Mouse (Mus musculus): ENCODE measurements around the gene Tatdn2. TPM values are rescaled to one million over a fixed set of nuclear protein-coding genes. Genes with fewer than 3 reads are reported as not detected.
"Not testable (repeated sequence)": the region's sequence is repeated elsewhere in the genome, so short reads cannot be mapped to it uniquely, and the experiment has no call there.

Gene Tatdn2
- total RNA-seq, 2 experiments from 2014 or later = 54.4 to 60.9 TPM

DNA sequence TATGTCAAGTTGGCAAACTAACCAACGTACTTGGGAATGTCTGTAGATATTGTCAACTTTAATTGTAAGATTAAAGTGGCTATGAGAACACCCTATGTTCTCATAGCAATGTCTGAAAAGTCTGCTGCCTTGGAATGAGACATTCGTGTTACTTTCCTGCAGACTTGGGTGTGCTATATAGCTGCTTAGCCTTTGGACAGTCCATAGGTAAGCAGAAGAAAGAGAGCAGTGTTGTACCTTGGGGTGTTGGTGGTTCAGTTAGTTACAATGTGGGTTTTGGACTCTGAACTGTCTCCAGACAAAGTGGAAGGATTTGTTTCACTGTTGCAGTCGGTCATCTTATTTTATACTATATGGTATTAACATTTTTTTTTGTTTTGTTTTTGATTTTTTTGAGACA, 15.9 kb downstream of the Tatdn2 start:
- no peak for DNase-seq (ENCODE audit: low spot score in 2 of 2)

DNA sequence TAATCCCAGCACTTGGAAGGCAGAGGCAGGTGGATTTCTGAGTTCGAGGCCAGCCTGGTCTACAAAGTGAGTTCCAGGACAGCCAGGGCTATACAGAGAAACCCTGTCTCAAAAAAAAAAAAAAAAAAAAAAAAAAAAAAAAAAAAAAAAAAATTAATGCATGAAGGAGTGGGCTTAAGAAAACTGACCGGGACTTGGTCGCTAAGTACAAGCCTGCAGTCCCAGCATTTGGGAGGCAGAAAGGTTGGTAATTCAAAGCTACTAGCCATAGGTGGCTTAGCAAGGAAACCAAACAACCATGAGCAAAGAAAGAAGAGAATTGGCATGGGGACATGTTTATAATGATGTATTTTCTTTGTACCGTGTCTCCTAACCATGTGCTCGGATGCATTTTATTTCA, 16.5 kb downstream of the Tatdn2 start:
- not testable (repeated sequence) for DNase-seq (ENCODE audit: low spot score in 2 of 2)

DNA sequence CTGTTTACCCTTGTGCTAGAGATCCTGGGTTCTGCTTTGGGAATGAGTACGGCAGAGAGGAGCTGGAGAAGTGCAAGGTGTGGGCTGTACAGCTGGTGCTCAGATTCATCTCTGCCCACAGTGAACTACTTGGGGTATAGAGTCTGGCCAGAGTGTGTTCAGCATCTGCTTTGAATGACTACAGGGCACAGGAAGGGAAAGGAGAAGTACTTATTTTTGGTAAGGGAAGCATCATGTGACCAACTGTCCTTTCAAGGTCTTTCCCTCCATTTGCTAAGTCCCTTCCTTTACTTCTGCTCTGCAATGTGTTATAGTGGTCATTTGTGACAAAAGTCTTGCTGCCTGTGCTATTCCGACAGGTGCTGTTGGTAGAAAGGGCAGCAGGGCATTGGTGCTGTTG, 17.4 kb downstream of the Tatdn2 start:
- DNase-seq (ENCODE audit: low spot score in 2 of 2) = no peak

DNA sequence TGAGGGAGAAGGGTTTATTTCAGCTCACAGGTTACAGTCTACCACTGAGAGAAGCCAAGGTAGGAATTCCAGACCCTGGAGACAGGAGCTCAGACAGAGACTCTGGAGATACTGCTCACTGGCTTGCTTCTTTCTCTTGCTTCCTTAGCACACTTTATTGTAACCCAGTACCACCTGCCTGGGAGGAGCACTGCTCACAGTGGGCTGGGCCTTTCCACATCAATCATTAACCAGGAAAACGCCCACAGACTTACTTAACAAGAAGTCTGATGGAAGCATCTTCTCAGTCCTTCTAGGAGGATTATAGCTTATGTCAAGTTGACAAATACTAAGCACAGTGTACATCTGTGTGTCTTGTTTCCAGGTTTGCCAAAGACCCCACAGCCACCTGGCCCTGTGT, 17.9 kb downstream of the Tatdn2 start:
- no peak for DNase-seq (ENCODE audit: low spot score in 2 of 2)

DNA sequence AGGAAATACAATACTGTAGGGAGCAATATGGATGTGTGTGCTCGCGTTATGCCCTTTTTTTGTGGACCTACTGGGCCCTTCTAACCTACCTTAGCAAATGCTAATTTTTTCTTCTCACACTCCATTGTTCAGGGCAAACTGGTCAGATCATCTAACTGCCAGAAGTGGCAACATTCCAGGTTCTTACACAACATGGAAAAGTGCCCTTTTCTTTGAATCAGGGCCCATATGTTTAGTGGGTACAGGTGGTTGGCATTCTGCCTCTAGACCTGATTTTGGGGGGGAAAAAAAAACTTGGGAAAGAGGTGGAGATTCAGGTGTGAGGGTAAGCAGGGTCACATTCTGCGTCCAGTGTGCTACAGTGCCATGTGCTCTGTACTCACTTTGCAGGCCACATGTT, 20.7 kb downstream of the Tatdn2 start:
- DNase-seq (ENCODE audit: low spot score in 2 of 2) = no peak

DNA sequence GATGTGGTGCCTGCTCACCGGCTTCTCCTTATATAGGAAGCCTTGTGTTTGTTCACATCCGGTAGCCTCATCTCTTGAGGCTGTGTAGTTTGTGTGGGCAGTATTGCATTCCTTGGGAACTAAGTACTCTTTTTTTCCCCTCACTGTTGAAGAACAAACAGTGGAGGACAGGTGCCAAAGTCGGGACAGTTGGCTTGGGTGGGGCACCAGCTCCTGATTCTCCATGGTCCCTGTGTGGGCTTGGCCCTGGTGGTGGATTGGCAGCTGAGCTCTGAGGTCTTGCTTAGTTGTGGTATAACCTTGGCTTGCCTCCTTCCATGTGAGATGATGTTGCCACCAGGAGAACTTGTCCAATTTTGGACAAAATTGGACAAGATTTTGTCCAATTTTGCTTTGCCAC, 23.0 kb downstream of the Tatdn2 start, which contains the start of gene Ghrl:
Gene Ghrl, minus strand, starts transcription at position 3 of the 400 bp plus-strand sequence.
- DNase-seq (ENCODE audit: low spot score in 2 of 2) = no peak

DNA sequence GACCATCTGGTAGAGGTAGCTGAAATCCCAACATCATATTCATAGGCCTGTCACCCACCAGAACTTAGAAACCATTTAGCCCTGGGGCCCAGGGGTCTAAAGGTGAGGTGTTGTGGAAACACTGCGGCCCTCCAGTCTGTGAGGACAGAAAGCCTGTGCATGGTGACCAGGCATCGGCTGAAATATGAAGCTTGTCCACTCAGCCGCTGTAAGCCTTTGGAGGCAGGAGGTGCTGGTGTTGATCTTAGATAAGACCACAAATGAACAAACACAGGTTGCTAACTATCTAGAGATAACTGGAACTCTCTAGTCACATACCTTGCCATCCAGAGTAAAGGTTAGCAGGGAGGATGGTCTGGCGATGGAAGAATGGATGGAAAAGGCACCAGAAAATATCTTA, 24.2 kb downstream of the Tatdn2 start:
- no peak for DNase-seq (ENCODE audit: low spot score in 2 of 2)

DNA sequence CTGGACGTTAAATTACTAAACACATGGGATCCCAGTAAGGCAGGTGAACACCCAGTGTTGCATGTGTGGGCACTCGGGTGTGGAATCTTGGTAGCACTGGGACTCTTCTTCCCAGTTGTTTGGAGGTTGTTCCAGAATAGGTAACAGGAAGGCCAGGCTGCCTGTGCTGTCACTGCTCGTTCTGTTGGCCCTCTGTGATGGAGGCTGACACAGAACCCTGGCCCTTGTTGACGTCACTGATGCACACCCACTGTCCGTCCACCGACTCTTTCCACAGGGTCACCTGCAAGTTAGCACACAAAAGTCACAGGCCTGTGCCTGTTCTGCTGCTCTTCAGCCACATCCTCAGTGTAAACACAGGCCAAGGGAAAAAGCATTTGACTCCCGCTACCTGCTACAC, 31.3 kb downstream of the Tatdn2 start:
- no peak for DNase-seq (ENCODE audit: low spot score in 2 of 2)

DNA sequence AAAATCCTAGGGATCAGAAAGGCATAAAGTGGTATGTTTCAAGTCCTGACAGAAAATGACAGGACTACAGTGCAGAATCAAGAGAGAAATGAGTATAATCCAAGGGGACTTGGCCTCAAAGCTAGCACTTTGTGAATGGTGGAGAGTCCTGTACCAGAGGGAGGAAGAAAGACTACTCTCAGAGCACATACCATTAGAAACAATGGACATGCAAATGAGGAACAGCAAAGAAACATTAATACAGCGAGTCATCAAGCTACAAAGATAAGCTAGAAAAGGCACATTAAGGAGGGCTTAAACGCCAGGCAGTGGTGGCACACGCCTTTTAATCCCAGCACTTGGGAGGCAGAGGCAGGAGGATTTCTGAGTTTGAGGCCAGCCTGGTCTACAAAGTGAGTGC, 34.4 kb downstream of the Tatdn2 start:
- no peak for DNase-seq (ENCODE audit: low spot score in 2 of 2)

DNA sequence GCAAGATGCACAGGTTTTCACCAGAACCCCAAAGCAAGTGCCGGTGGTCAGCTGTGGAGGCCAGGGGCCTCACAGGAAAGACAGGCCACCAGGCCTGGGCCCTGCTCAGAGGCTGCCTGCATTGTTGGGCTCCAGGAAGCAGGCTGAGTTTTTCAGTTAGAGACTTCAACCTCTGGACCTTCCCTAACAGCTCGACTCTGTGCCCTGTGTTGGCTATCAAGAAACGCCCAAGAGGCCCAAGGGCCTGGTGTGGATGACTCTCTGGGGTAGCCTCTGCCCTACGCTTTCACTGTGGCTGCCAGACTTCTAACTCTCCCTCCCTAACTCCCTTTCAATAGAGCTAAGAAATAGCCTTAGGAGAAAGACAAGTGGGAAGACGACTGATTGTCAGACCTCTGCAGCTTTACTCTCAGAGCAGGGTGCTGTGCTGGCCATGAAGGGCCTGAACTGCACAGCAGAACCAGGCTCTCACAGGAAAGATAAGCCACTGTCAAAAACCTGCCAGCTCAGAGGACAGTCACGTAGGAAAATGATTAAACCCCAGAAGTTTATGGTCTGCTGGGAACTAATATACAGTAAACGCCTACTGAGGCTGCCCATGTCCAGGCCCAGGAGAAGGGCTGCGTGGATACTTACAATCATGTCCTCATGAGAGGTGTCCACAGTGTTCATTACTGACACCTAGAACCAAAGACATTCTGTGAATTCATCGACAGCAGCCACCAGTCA, 40.6 kb downstream of the Tatdn2 start:
- no peak for DNase-seq (ENCODE audit: low spot score in 2 of 2)

DNA sequence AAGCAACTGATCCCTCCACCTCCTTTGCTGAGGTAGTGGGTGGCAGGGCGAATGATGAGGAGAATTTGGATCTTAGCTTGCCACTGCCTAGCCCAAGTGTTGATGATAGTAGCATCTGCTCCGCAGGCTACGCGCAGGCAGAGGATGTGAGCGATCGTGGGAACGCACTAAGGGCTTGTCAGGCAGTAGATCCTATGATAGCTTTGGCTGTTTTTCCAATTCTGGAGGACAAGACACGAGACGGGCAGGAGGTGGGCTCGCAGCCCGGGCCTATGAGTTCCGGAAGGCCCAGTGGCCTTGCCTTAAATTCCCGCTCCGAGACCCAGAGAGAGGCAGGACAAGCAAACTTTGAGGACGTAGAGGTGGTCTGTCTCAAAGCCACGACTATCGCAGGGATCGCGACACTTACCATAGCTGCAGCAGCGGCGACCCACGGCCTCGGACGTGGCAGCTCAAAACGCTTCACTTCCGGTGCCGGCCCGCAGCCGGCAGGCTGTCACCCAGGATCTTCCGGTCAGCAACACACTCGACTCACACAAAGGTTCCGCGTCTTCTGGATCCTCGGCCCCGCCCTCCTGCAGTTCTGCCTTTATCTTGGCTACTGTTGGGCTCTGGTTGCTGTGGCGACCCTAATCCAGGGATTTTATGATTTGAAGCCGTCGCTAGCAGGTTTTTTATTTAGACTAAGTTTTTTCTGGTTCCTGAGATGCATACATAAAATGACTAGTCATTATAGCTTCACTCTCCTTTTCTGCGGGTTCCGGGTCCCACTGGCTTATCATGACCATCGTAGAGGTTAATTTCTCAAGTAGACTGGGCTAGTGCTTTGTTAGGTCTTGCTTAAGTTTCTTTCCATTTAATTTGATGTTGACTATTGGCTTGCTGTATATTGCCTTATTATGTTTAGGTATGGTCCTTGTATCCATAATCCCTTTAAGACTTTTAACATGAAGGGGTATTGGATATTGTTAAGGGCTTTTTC, 43.7 kb downstream of the Tatdn2 start, which contains the start of gene Sec13:
Gene Sec13, minus strand, starts transcription at position 508 of the 982 bp plus-strand sequence.
- DNase-seq (ENCODE audit: low spot score in 2 of 2) = peak; percentile 83 to 87

DNA sequence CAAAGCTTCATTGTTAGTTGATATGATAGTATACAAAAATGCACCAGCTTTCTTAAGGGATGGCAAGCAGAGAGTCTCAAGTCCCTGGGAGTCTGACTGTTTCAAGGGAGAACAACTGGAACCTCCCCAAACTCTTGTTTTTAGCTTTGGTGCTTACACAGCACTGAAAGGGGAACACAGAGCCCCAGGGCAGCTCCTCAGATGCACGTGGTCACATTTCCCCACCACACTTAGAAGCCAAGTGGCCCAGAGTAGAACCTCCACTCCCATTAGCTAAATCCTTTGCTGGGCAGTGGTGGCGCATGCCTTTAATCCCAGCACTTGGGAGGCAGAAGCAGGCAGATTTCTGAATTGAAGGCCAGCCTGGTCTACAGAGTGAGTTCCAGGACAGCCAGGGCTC, 44.6 kb downstream of the Tatdn2 start:
- no peak for DNase-seq (ENCODE audit: low spot score in 2 of 2)

DNA sequence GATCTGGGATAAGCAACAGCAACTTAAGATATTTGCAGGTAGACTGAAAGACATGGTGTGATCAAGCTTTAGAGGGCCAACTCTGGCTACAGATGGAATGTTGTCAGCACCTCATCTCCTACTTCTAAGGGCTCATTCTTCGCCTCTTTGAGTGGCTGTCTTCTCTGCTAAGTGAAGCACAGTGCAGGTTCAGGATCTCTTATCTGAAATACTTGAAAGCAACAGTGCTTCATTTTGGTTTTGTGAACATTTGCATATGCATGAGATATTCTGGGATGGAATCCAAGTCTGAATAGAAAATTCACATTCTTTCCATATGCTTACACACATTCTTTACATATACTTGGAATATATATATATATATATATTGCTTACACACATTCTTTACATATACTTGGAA, 45.5 kb downstream of the Tatdn2 start:
- DNase-seq (ENCODE audit: low spot score in 2 of 2) = no peak

DNA sequence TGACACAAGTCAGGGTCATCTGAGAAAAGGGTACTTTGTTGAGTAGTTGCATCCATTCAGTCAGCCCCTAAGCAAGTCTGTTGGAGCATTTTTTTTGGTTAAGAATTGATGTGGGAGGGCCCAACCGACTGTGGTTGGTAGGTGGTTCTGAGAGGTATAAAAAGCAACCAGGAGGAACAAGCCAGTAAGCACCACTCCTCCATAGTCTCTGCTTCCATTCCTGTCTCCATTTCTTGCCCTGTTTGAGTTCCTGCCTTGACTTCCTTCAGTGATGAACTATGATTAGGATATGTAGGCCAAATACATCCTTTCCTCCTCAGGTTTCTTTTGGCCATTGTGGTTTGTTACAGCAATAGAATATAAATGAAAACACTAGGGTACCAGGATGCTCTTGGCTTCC, 46.3 kb downstream of the Tatdn2 start:
- DNase-seq (ENCODE audit: low spot score in 2 of 2) = no peak

DNA sequence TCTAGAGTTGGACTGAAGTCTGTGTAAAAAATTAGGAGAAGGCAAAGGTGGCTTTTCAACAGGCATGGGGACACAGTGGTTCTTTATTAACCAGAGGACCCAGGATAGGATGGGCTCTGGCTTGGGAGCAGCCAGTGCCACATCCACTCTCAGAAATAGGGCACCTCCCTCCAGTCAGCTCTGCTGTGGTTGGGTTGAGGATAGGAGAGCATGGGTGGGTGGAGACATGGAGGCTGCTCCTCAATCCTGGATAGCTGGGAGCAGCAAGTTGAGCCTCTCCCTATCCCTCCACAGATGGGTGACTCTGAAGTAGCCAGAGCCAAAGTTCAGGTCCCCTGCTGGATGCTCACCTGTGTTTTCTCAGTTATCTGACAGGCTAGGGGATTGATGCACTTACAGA, 48.3 kb downstream of the Tatdn2 start:
- DNase-seq (ENCODE audit: low spot score in 2 of 2) = no peak

DNA sequence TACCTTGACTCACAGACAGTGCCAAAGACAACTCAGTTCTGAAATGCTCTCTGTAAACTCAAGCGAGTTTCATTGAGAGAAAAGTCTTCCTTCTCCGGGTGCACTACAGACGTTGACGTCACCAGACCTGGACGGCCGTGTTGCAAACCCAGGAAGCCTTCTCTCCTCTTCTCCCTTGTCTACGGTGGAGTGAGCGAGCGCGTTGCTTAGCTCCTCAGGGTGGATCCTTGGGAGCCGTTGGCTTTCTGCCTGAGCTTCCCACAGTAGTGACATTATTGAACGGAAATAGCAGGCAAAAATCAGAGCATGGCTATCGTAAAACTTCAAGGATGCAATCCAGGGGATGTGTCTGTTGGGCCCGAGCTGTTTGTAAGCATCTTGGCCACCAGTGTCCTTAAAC, 50.4 kb downstream of the Tatdn2 start:
- peak in 1 of 2 experiments; percentile 38 for DNase-seq (ENCODE audit: low spot score in 2 of 2)

DNA sequence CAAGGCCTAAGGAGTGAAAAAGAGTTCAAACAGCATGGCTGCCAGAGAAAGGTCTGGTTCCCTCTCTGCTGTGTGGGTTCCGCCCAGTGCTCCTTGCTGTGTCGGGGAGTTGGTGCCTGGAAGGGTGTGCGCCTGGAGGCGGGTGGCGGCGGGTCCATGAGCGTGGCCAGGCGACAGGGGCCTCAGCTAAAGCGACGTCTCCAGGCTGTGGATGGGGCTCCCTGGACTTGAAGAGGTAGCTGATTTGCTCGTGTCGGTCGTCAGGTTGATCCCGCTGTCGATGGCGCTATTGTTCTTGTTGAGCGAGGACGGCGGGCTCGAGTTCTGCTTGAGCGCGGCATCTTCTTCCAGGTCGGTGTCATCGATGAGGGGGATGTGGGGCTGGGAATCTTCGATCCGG, 51.5 kb downstream of the Tatdn2 start:
- no peak for DNase-seq (ENCODE audit: low spot score in 2 of 2)

DNA sequence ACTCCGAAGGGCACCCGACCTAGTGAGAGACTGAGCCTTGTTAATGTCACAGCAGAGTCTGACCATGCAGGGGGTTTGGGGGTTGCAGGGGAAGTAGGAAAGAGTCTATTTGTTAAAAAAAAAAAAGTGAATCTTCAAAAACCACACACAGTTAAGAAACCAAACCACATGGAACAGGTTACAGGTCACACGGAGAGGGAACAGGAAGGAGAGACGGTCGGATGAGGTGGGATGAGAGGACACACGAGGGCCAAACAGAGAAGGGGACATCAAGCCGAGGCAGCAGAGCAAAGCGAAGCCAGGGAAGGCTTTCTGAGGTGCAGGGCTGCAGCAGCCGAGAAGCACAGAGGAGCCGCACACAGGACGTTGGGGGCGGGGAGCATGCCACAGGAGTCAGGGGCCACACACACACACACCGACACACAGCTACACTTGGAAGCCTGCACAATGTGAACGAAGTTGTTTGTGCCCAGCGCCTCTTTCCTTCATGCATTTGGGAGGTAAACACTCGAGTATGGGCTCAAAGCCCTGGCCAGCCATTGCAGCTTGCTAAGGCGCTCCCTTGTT, 52.4 kb downstream of the Tatdn2 start:
- DNase-seq (ENCODE audit: low spot score in 2 of 2) = no peak

All from layer of hippocampus, adult 18-20 months (tissue).